Mouse (Mus musculus): ENCODE measurements at regions not wholly inside any gene's neighbourhood (a gene's known extent, or its start where the extent isn't known, plus 50 kb on each side); places are given as distances from the start of the nearest gene placed in this dataset.

GRCm38 (mm10) chr4:106129327-106129726, 186.7 kb upstream of the Usp24 start:
- no peak for DNase-seq (ENCODE audit: low read depth, low spot score)
- H3K9me3 ChIP-seq (replicated peaks; ENCODE audit: insufficient read depth, low read length), result no peaks in the 10 kb centered on the region
- no peak overlapping the region for H3K27ac ChIP-seq (ENCODE audit: control insufficient read depth, low read depth, low read length)
- H3K79me2 ChIP-seq (ENCODE audit: control insufficient read depth, insufficient read depth, low read length, poor library complexity), result no peaks in the 10 kb centered on the region
- no peak overlapping the region for H3K4me3 ChIP-seq (ENCODE audit: control insufficient read depth in 1 of 2, insufficient read depth in 1 of 2, low read depth in 2 of 2, low read length in 2 of 2)
- H3K4me1 ChIP-seq (ENCODE audit: control insufficient read depth in 1 of 2, insufficient read depth in 2 of 2, low read length in 2 of 2), result no peaks in the 10 kb centered on the region
- no peaks in the 10 kb centered on the region for H3K27me3 ChIP-seq (ENCODE audit: control insufficient read depth in 1 of 2, insufficient read depth in 2 of 2, low read length in 2 of 2)
- no peak for TF ChIP-seq ETS1 (IDR thresholded peaks at IDR 0.05; ENCODE audit: low read depth, low read length)
- TF ChIP-seq ZC3H11A (IDR thresholded peaks at IDR 0.05; ENCODE audit: low read depth, low read length), result no peak
- H3K36me3 ChIP-seq (ENCODE audit: control insufficient read depth in 1 of 2, insufficient read depth in 2 of 2, low read length in 2 of 2), result no peaks in the 10 kb centered on the region
- H3K9ac ChIP-seq (ENCODE audit: control insufficient read depth, low read depth, low read length, poor library complexity, severe bottlenecking), result no peak overlapping the region

GRCm38 (mm10) chr4:106129803-106130202, 186.2 kb upstream of the Usp24 start:
- no peaks in the 10 kb centered on the region for H3K4me1 ChIP-seq (ENCODE audit: control insufficient read depth in 1 of 2, insufficient read depth in 2 of 2, low read length in 2 of 2)
- DNase-seq (ENCODE audit: low read depth, low spot score), result no peak
- H3K79me2 ChIP-seq (ENCODE audit: control insufficient read depth, insufficient read depth, low read length, poor library complexity), result no peaks in the 10 kb centered on the region
- H3K9me3 ChIP-seq (replicated peaks; ENCODE audit: insufficient read depth, low read length), result no peaks in the 10 kb centered on the region
- no peak overlapping the region for H3K4me3 ChIP-seq (ENCODE audit: control insufficient read depth in 1 of 2, insufficient read depth in 1 of 2, low read depth in 2 of 2, low read length in 2 of 2)
- H3K27me3 ChIP-seq (ENCODE audit: control insufficient read depth in 1 of 2, insufficient read depth in 2 of 2, low read length in 2 of 2), result no peaks in the 10 kb centered on the region
- H3K27ac ChIP-seq (ENCODE audit: control insufficient read depth, low read depth, low read length), result no peak overlapping the region
- H3K9ac ChIP-seq (ENCODE audit: control insufficient read depth, low read depth, low read length, poor library complexity, severe bottlenecking), result no peak overlapping the region
- H3K36me3 ChIP-seq (ENCODE audit: control insufficient read depth in 1 of 2, insufficient read depth in 2 of 2, low read length in 2 of 2), result no peaks in the 10 kb centered on the region
- TF ChIP-seq ZC3H11A (IDR thresholded peaks at IDR 0.05; ENCODE audit: low read depth, low read length) (no peak), RAD21 (IDR thresholded peaks at IDR 0.05; ENCODE audit: low read depth, low read length) (no peak), USF1 (IDR thresholded peaks at IDR 0.05; ENCODE audit: low read depth, low read length) (no peak), MXI1 (IDR thresholded peaks at IDR 0.05; ENCODE audit: low read depth, low read length) (no peak), KAT2A (conservative IDR thresholded peaks at IDR 0.05; ENCODE audit: low read depth, low read length) (no peak), NELFE (IDR thresholded peaks at IDR 0.05; ENCODE audit: low read depth, low read length) (no peak), USF2 (IDR thresholded peaks at IDR 0.05; ENCODE audit: borderline replicate concordance in 1 of 2, insufficient read depth in 1 of 2, low read depth in 1 of 2, low read length in 2 of 2) (no peak), ETS1 (IDR thresholded peaks at IDR 0.05; ENCODE audit: low read depth, low read length) (no peak), ZMIZ1 (IDR thresholded peaks at IDR 0.05; ENCODE audit: low read depth, low read length) (no peak), CTCF (IDR thresholded peaks at IDR 0.05 in 2 of 3, conservative IDR thresholded peaks at IDR 0.05 in 1 of 3; ENCODE audit: control insufficient read depth in 1 of 3, insufficient read depth in 1 of 3, low read depth in 2 of 3, low read length in 3 of 3, poor library complexity in 1 of 3, severe bottlenecking in 1 of 3) (no peak), MAZ (IDR thresholded peaks at IDR 0.05; ENCODE audit: low read depth, low read length) (no peak), SMC3 (IDR thresholded peaks at IDR 0.05; ENCODE audit: low read depth, low read length) (no peak), TAL1 (IDR thresholded peaks at IDR 0.05; ENCODE audit: low read length) (no peak)
